Mouse (Mus musculus) heart, embryonic 15.5 days (tissue): ENCODE results near the gene Ifna15. TPM values are rescaled to one million over a fixed set of nuclear protein-coding genes. Genes with fewer than 3 reads are reported as not detected.

Experiments used
- ATAC-seq: fragments of 200-750 bp; cut with Nextera tagmentation; replicated peaks from 2 replicates; pipeline ENCODE4 v1.8.0; 2017; ENCODE audit warnings: low read depth, moderate TSS enrichment; ENCODE audit not compliant: insufficient number of reproducible peaks, insufficient read depth, low FRiP score
- H3K27ac ChIP-seq: fragments of 300-500 bp; sonication (generic); 2 replicates; pipeline ENCODE4 v1.5.1; 2015; ENCODE audit warnings: mild to moderate bottlenecking, inconsistent platforms
- H3K27me3 ChIP-seq: fragments of 300-500 bp; sonication (generic); 2 replicates; pipeline ENCODE4 v1.6.1; 2015; ENCODE audit warnings: inconsistent platforms
- H3K36me3 ChIP-seq: fragments of 300-500 bp; sonication (generic); 2 replicates; pipeline ENCODE4 v1.6.1; 2015; ENCODE audit warnings: mild to moderate bottlenecking, inconsistent platforms
- H3K4me1 ChIP-seq: fragments of 300-500 bp; sonication (generic); replicated peaks from 2 replicates; pipeline ENCODE4 v1.6.1; 2015; ENCODE audit warnings: inconsistent platforms
- H3K4me2 ChIP-seq: fragments of 300-500 bp; sonication (generic); 2 replicates; pipeline ENCODE4 v1.6.1; 2015; ENCODE audit warnings: inconsistent platforms, mild to moderate bottlenecking, moderate library complexity
- H3K4me3 ChIP-seq: fragments of 300-500 bp; sonication (generic); 2 replicates; pipeline ENCODE4 v1.5.1; 2015; ENCODE audit warnings: mild to moderate bottlenecking, inconsistent platforms
- H3K9ac ChIP-seq: fragments of 300-500 bp; sonication (generic); 2 replicates; pipeline ENCODE4 v1.6.1; 2015; ENCODE audit warnings: mild to moderate bottlenecking, inconsistent platforms
- H3K9me3 ChIP-seq: fragments of 300-500 bp; sonication (generic); replicated peaks from 2 replicates; pipeline ENCODE4 v1.6.1; 2016; ENCODE audit warnings: inconsistent platforms
- WGBS: fragments of 180-500 bp; shearing (Covaris S2); methylation state at CpG from one replicate; pipeline ENCODE4 v1.1.7; 2015; ENCODE audit warnings: mixed read lengths; 5-methylcytosine and 5-hydroxymethylcytosine counted together
- polyA plus RNA-seq: library from polyadenylated mRNA; unstranded; fragments of >200 nt; fragmentation: Nextera tagmentation; extraction: Ambion mirVana; gene quantifications from 2 replicates; pipeline ENCODE4 v1.2.1, GENCODE M21; 2015

Ifna15 gene
- polyA plus RNA-seq, 1 experiment from 2014 or later: not detected

- no peaks in the 10 kb centered on the region for H3K27me3 ChIP-seq
- H3K4me3 ChIP-seq: no peak overlapping the region
- no peaks in the 10 kb centered on the region for H3K36me3 ChIP-seq
- ATAC-seq: no peak
- no peak overlapping the region for H3K4me2 ChIP-seq
- H3K9me3 ChIP-seq: no peaks in the 10 kb centered on the region
- 81% methylated on average over 1 of the region's 1 CpGs for WGBS
- no peak overlapping the region for H3K9ac ChIP-seq
- H3K4me1 ChIP-seq: 0 out of 2 replicates have a peak, but pooled peaks cover 3% of the 10 kb centered on the region
- no peak overlapping the region for H3K27ac ChIP-seq
These were observed 23.1 kb downstream of the Ifna15 start for GRCm38 (mm10) chr4:88534903-88535302.

- no peak overlapping the region for H3K4me2 ChIP-seq
- H3K4me1 ChIP-seq: 0 out of 2 replicates have a peak, but pooled peaks cover 3% of the 10 kb centered on the region
- H3K9me3 ChIP-seq: no peaks in the 10 kb centered on the region
- H3K4me3 ChIP-seq: no peak overlapping the region
- no peaks in the 10 kb centered on the region for H3K36me3 ChIP-seq
- no peak overlapping the region for H3K27ac ChIP-seq
- H3K27me3 ChIP-seq: no peaks in the 10 kb centered on the region
- H3K9ac ChIP-seq: no peak overlapping the region
- 88% methylated on average over 2 of the region's 2 CpGs for WGBS
- ATAC-seq: no peak
These were observed 24.5 kb downstream of the Ifna15 start for GRCm38 (mm10) chr4:88533499-88533898.

- H3K27ac ChIP-seq: no peak overlapping the region
- no peaks in the 10 kb centered on the region for H3K4me1 ChIP-seq
- no peaks in the 10 kb centered on the region for H3K36me3 ChIP-seq
- H3K9me3 ChIP-seq: no peaks in the 10 kb centered on the region
- no peak overlapping the region for H3K4me3 ChIP-seq
- H3K4me2 ChIP-seq: no peak overlapping the region
- H3K9ac ChIP-seq: no peak overlapping the region
- no peak for ATAC-seq
- 51% methylated on average over 2 of the region's 2 CpGs for WGBS
- H3K27me3 ChIP-seq: no peaks in the 10 kb centered on the region
These were observed 27.2 kb downstream of the Ifna15 start for GRCm38 (mm10) chr4:88530892-88531291.

- no peak overlapping the region for H3K9ac ChIP-seq
- no peaks in the 10 kb centered on the region for H3K9me3 ChIP-seq
- WGBS: 61% methylated on average over 4 of the region's 4 CpGs
- H3K27me3 ChIP-seq: no peaks in the 10 kb centered on the region
- ATAC-seq: no peak
- H3K4me3 ChIP-seq: no peak overlapping the region
- H3K4me2 ChIP-seq: no peak overlapping the region
- no peaks in the 10 kb centered on the region for H3K36me3 ChIP-seq
- H3K27ac ChIP-seq: no peak overlapping the region
- H3K4me1 ChIP-seq: no peaks in the 10 kb centered on the region
These were observed 27.8 kb downstream of the Ifna15 start for GRCm38 (mm10) chr4:88530271-88530670.

- Histone ChIP-seq H3K4me3 (no peak overlapping the region), H3K9ac (no peak overlapping the region), H3K9me3 (no peaks in the 10 kb centered on the region), H3K4me1 (no peaks in the 10 kb centered on the region), H3K27ac (no peak overlapping the region), H3K27me3 (no peaks in the 10 kb centered on the region), H3K4me2 (no peak overlapping the region), H3K36me3 (no peaks in the 10 kb centered on the region)
- 66% methylated on average over 5 of the region's 5 CpGs for WGBS
- no peak for ATAC-seq
These were observed 31.5 kb downstream of the Ifna15 start for GRCm38 (mm10) chr4:88526379-88527049.

- Histone ChIP-seq H3K4me3 (no peak overlapping the region), H3K27ac (no peak overlapping the region), H3K4me2 (no peak overlapping the region), H3K9me3 (no peaks in the 10 kb centered on the region), H3K27me3 (no peaks in the 10 kb centered on the region), H3K4me1 (no peaks in the 10 kb centered on the region), H3K9ac (no peak overlapping the region), H3K36me3 (no peaks in the 10 kb centered on the region)
- no peak for ATAC-seq
- 74% methylated on average over 3 of the region's 3 CpGs for WGBS
These were observed 32.7 kb downstream of the Ifna15 start for GRCm38 (mm10) chr4:88525393-88525792.

- no peak for ATAC-seq
- H3K4me3 ChIP-seq: no peak overlapping the region
- H3K27me3 ChIP-seq: no peaks in the 10 kb centered on the region
- H3K4me2 ChIP-seq: no peak overlapping the region
- no peaks in the 10 kb centered on the region for H3K36me3 ChIP-seq
- H3K9me3 ChIP-seq: no peaks in the 10 kb centered on the region
- H3K27ac ChIP-seq: no peak overlapping the region
- no peak overlapping the region for H3K9ac ChIP-seq
- H3K4me1 ChIP-seq: peaks cover 4% of the 10 kb centered on the region
These were observed 34.8 kb downstream of the Ifna15 start for GRCm38 (mm10) chr4:88523241-88523640.

- no peak within 1 kb of the TSS for H3K4me3 ChIP-seq
- WGBS: 79% methylated on average over 4 of the region's 4 CpGs
- peaks cover 4% of the 10 kb centered on the region for H3K4me1 ChIP-seq
- ATAC-seq: no peak
- no peaks in the 10 kb centered on the region for H3K27me3 ChIP-seq
- no peak within 1 kb of the TSS for H3K4me2 ChIP-seq
- H3K36me3 ChIP-seq: no peaks in the 10 kb centered on the region
- no peaks in the 10 kb centered on the region for H3K9me3 ChIP-seq
- no peak within 1 kb of the TSS for H3K27ac ChIP-seq
- no peak within 1 kb of the TSS for H3K9ac ChIP-seq
These were observed 35.4 kb downstream of the Ifna15 start, which contains the start of gene Ifnb1 for GRCm38 (mm10) chr4:88522674-88523073. Ifnb1 (minus strand) TSS chr4:88522774.

GRCm38 (mm10) chr4:88517957-88518356 is 40.1 kb downstream of the Ifna15 start:
- Histone ChIP-seq H3K4me2 (no peak overlapping the region), H3K4me3 (no peak overlapping the region), H3K27ac (no peak overlapping the region), H3K4me1 (peaks cover 16% of the 10 kb centered on the region), H3K36me3 (no peaks in the 10 kb centered on the region), H3K9ac (no peak overlapping the region), H3K27me3 (no peaks in the 10 kb centered on the region), H3K9me3 (no peaks in the 10 kb centered on the region)
- WGBS: 89% methylated on average over 2 of the region's 2 CpGs
- no peak for ATAC-seq

- Histone ChIP-seq H3K9ac (no peak overlapping the region), H3K4me2 (peak overlapping the region; percentile 55), H3K36me3 (no peaks in the 10 kb centered on the region), H3K27me3 (no peaks in the 10 kb centered on the region), H3K27ac (peak overlapping the region; percentile 79), H3K9me3 (no peaks in the 10 kb centered on the region), H3K4me3 (peak overlapping the region; percentile 9), H3K4me1 (peaks cover 16% of the 10 kb centered on the region)
- 0% methylated on average over 4 of the region's 4 CpGs for WGBS
- peak; percentile 83 for ATAC-seq
These were observed 42.3 kb downstream of the Ifna15 start for GRCm38 (mm10) chr4:88515711-88516211.

GRCm38 (mm10) chr4:88515250-88515649 is 42.8 kb downstream of the Ifna15 start:
- peak overlapping the region; percentile 55 for H3K4me2 ChIP-seq
- H3K4me1 ChIP-seq: peaks cover 16% of the 10 kb centered on the region
- H3K9me3 ChIP-seq: no peaks in the 10 kb centered on the region
- ATAC-seq: no peak
- H3K9ac ChIP-seq: no peak overlapping the region
- no peaks in the 10 kb centered on the region for H3K36me3 ChIP-seq
- 35% methylated on average over 2 of the region's 2 CpGs for WGBS
- no peaks in the 10 kb centered on the region for H3K27me3 ChIP-seq
- peak overlapping the region; percentile 9 for H3K4me3 ChIP-seq
- peak overlapping the region; percentile 79 for H3K27ac ChIP-seq

- Histone ChIP-seq H3K27me3 (no peaks in the 10 kb centered on the region), H3K27ac (no peak overlapping the region), H3K4me2 (no peak overlapping the region), H3K4me1 (peaks cover 16% of the 10 kb centered on the region), H3K9ac (no peak overlapping the region), H3K9me3 (no peaks in the 10 kb centered on the region), H3K4me3 (no peak overlapping the region), H3K36me3 (no peaks in the 10 kb centered on the region)
- ATAC-seq: no peak
- 31% methylated on average over 4 of the region's 4 CpGs for WGBS
These were observed 43.6 kb downstream of the Ifna15 start for GRCm38 (mm10) chr4:88514403-88514802.
